Comparison of ENCODE assay signal across 18 mouse cellular contexts in genomic region chr3:37316233-37316632, GRCm38 (mm10). TPM values are rescaled to one million over a fixed set of nuclear protein-coding genes. Genes with fewer than 3 reads are reported as not detected.
DNase-seq lines count a peak whose midpoint lies in the region; ATAC-seq lines count a peak whose summit lies in the region.
"Had no signal": no experiment of that assay in that cellular context is flagged by ENCODE, and none has a peak within 500 bp of the region (broad histone marks: within the 10 kb centered on the region; RNA-seq: fewer than 3 reads in every experiment).

No protein-coding gene starts in this region.

- DNase-seq in kidney, adult 9 months, result peak; percentile 65
- DNase-seq in kidney, postnatal 14 days, result no peak
- DNase-seq in A20 (ENCODE audit: low read depth, low spot score), result peak; percentile 62
- no peak for DNase-seq in T-cell, adult 2 months (ENCODE audit: low spot score)
- DNase-seq: adrenal gland, adult 2 months; adrenal gland, postnatal 25 days; cerebellum, adult 18-20 months; cerebellum, adult 9-11 months; embryo, embryonic 11 days; gastrocnemius, postnatal 36 days; heart, adult 18-20 months; heart, postnatal 10 days; heart, postnatal 4 days had no signal

- 0 out of 2 replicates have a peak, but pooled peaks have one; percentile 8 for ATAC-seq in granulocyte monocyte progenitor cell, adult 5-6 weeks (replicated peaks; ENCODE audit: poor library complexity, severe bottlenecking)
- no peak for ATAC-seq in monocyte, adult 5-6 weeks (replicated peaks; ENCODE audit: insufficient number of reproducible peaks, low FRiP score, low TSS enrichment, poor library complexity, severe bottlenecking)
- ATAC-seq: activated CD4-positive, CD25-positive, alpha-beta regulatory T cell, adult 4 months; forebrain, embryonic 15.5 days; intestine, embryonic 16.5 days had no signal

RNA-seq across cellular contexts. Expression of gene Cetn4, which starts 3.7 kb away (rescaled TPM):
- 0.26 and 1.0 TPM in 2 replicates for total RNA-seq in granulocyte monocyte progenitor cell, adult 5-6 weeks (2014; fragmentation: Nextera tagmentation)
- 0.26 and 1.6 TPM in 2 replicates for total RNA-seq in granulocyte monocyte progenitor cell, adult 5-6 weeks (2017)
- 2.9 TPM in 1 of 3 replicates, not detected in the others for total RNA-seq in monocyte, adult 5-6 weeks (2017)

RNA-seq across cellular contexts. Expression of gene Bbs12, which starts 3.9 kb away (rescaled TPM):
- total RNA-seq in granulocyte monocyte progenitor cell, adult 5-6 weeks (2014; fragmentation: Nextera tagmentation), result 3.2 and 10.4 TPM in 2 replicates
- 4.4 and 5.4 TPM in 2 replicates for total RNA-seq in granulocyte monocyte progenitor cell, adult 5-6 weeks (2017)
- total RNA-seq in monocyte, adult 5-6 weeks (2017), result 1.4 to 4.5 TPM (median 1.9 TPM) in 3 replicates

RNA-seq across cellular contexts. Expression of gene Fgf2, which starts 31.9 kb away (rescaled TPM):
- 0.11 TPM in 1 of 2 replicates, not detected in the other for total RNA-seq in granulocyte monocyte progenitor cell, adult 5-6 weeks (2014; fragmentation: Nextera tagmentation)
- not detected in 2 replicates for total RNA-seq in granulocyte monocyte progenitor cell, adult 5-6 weeks (2017)
- 0.10 to 0.19 TPM in 2 of 3 replicates, not detected in the other for total RNA-seq in monocyte, adult 5-6 weeks (2017)

Comparison
In these comparisons a context has a peak if more than half of its experiments do, and no peak if none do; other contexts are left out.
1. DNase-seq: peak in kidney, adult 9 months (single experiment) and A20 (single experiment); none in kidney, postnatal 14 days (single experiment) and T-cell, adult 2 months (single experiment).